Mouse (Mus musculus): ENCODE measurements around the gene Tex29. TPM values are rescaled to one million over a fixed set of nuclear protein-coding genes. Genes with fewer than 3 reads are reported as not detected.
"Not testable (repeated sequence)": the region's sequence is repeated elsewhere in the genome, so short reads cannot be mapped to it uniquely, and the experiment has no call there.

Tex29 gene
- total RNA-seq, 2 experiments from 2014 or later, result not detected

DNA sequence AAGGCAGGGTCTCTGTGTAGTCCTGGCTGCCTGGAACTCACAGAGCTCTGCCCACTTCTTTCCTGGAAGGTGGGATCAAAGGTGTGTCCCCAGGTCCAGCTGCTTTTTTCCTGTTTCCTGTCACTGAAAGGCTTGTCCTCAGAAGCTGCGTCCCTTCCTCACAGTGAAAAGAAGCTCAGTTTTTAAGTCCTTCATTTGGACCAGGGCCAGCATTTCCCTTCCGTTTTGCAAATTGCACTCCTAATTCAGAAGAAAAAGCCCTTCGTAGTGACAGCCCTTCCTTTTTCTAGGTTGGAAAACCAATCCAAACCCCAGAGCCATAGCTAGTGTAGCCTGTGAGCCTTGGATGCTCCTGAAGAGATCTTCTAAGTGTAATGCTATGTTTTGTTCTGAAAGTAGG is 13.0 kb upstream of the Tex29 start:
- no peak for DNase-seq (ENCODE audit: extremely low spot score in 1 of 2, low spot score in 2 of 2)
- intact Hi-C loops (cut with DNase I), result loop anchor here (2.0 kb wide), 1 partner anchor 15 kb away; no protein-coding TSS in a partner anchor

DNA sequence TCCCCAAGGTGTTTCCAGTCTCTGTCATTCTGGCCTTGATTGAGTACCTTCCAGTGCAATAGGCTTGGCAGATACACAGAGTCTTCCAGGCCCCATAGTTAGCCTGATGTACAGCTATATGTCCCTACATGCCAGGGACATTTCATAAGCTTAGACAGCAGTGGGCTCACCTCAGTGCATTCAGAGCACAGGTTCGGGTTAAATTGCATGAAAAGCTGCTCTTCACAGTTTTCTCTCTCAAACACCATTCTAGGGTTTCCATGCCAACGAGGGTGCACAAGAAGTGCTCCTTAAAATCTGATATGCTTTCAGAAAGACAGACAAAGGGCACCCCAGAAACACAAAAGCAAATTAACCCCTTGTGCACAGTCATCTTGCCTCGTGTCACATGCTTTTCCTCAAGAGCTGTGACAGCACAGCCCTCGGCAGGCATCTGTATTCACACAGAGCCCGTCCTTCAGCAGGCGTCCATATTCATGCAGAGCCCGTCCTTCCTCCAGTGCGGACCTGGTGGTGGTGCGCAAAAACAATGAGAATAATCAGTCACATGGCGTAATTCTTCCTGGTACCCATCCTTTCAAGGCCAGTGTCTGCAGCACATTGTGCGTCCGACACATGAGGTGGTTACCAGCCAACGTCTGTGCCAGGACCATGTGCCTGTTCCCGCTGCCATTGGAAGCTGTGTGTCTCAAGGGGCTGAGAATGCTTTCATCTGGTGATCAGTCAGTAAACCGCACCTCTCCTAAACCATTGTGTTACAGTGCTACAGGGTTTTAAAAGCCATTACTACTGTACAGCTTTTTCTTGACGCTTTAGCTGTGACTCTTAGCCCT is 9.8 kb upstream of the Tex29 start:
- intact Hi-C loops (cut with DNase I), result no loop called here
- DNase-seq (ENCODE audit: extremely low spot score in 1 of 2, low spot score in 2 of 2), result no peak

DNA sequence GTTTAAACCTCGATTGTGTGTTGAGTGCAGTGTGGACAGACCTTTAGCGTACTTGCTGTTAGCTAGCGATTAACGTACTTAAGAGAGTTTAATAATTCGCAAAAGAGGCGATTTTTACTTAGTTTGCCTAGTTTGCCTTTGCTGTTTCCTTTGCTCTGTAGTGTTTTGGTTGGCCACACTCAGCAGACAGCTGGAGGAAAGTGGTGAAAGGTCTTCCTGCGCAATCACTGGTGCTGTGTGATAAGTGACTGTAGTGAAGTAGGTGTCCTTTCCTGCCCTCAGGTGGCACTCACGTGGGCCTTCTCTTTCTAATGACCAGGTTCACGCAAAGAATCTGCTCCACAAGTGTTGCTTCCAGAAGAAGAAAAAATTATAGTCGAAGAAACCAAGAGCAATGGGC is 9.1 kb upstream of the Tex29 start:
- intact Hi-C loops (cut with DNase I), result no loop called here
- DNase-seq (ENCODE audit: extremely low spot score in 1 of 2, low spot score in 2 of 2), result no peak

DNA sequence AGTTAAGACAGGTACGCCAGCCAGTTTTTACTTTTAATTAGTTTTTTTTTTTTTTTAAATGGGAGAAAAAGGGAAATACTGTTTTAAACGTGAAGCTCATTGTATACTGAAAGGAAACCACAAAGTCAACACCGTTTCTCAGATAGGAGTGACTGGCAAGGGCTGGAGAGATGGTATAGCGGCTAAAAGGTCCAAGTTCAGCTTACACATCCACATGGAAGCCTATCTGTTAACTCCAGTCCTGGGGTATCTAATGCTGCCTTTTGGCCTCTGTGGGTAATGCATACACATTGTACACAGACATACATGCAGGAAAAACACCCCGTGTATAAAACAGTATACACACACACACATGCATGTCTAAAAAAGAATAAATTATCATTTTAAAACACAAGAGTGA is 8.3 kb upstream of the Tex29 start:
- intact Hi-C loops (cut with DNase I), result no loop called here
- DNase-seq (ENCODE audit: extremely low spot score in 1 of 2, low spot score in 2 of 2), result no peak

DNA sequence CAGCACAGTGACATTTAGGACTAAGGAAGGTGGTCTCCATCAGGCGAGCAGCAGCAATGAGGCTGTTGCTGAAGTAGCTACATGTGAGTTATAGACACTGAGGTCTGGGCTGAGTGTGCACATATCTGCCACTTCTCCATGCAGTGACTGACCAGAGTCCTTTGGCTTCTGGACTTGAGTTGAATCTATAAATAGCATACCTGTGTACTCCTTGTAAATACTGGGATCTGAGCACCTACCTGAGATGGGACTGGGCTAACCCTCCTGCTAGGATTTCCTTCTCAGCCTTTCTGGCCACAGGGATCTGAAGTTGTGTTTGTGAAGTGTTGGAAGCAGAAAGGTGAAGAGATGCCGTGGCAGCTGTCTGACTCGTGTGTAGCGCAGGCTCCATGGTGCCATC is 7.1 kb upstream of the Tex29 start:
- no peak for DNase-seq (ENCODE audit: extremely low spot score in 1 of 2, low spot score in 2 of 2)
- intact Hi-C loops (cut with DNase I), result no loop called here

DNA sequence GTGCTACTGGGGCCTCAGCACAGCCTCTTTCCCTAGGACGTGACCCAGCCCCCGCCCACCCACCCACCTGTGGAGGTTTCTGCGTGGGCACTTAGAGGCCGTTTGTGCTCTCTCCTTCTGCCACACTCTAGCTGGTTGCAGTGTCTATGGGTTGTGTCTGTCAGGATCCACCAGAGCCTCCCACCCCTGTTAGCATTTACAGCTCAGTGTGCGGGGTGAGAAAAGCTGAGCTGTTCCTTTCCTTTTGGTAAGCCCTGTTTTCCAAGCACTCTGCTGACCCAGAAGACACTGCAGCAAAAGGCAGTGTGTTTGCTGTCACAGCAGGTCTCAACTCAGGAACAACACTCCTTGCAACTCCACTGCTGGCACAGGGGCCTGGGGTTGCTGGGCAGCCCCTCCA is 6.1 kb upstream of the Tex29 start:
- DNase-seq (ENCODE audit: extremely low spot score in 1 of 2, low spot score in 2 of 2), result no peak
- intact Hi-C loops (cut with DNase I), result no loop called here

DNA sequence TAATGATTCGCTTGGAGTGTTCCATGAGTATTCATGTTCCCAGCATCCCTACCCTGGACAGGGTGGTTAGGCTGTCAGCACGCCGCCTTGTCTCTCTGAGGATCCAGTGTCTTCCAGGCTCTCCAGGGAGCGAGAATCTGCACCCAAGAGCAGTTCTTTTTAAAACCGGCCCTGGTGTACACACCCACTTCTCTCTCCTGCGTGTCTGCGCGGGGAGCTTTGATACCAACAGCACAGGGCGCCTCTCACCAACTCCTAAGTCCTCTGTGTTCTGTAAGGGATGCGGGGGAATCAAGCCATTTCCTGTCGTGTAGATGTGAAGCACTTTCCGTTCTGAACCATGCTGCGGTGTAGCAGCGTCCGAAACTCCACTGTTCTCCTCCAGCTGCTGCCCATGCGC is 5.6 kb upstream of the Tex29 start:
- DNase-seq (ENCODE audit: extremely low spot score in 1 of 2, low spot score in 2 of 2), result no peak

DNA sequence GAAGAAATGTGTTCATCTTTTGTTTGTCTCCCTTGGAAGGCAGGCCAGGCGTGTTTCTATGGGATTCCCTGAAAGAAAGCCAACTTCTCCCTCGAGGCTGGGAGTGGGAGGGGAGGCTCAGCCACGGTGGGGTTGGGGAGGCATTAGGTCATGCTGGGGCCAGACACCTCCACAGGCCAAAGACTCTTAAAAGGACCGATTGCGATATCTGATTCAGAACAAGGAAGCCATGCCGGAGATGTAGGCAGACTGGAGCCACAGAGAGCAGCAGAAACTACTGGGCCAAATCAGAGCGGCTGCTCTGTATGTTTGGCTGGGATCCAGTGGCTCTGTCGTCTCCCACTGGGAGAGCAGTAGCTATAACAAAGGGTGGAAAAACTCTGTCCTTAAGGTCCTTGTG is 1.3 kb downstream of the Tex29 start:
- peak in 1 of 2 experiments; percentile 41 for DNase-seq (ENCODE audit: extremely low spot score in 1 of 2, low spot score in 2 of 2)
- intact Hi-C loops (cut with DNase I), result no loop called here

More for the DNA sequence above, 5.6 kb upstream of the Tex29 start:
- intact Hi-C loops (cut with DNase I), result no loop called here

DNA sequence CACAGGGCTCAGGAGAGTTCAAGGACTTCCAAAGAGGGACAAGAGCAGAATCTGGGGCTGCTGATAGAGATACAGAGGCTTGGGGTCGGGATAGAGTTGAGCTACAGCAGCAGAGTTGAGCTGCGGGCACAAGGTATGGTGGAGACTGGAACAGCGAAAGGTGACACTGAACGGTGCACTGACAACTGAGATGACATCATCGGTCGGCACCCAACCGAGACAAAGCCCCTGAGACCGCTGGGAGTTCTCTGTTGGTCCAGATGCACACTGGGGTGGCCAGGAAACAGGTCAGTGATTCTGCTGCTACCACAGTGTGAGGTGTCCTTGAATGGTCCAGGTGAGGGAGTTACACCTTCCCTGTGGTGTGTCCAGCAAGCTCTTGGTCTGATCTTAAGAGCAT is 2.5 kb downstream of the Tex29 start:
- DNase-seq (ENCODE audit: extremely low spot score in 1 of 2, low spot score in 2 of 2), result no peak
- intact Hi-C loops (cut with DNase I), result loop anchor here (2.0 kb wide), 1 partner anchor 16 kb away; no protein-coding TSS in a partner anchor

DNA sequence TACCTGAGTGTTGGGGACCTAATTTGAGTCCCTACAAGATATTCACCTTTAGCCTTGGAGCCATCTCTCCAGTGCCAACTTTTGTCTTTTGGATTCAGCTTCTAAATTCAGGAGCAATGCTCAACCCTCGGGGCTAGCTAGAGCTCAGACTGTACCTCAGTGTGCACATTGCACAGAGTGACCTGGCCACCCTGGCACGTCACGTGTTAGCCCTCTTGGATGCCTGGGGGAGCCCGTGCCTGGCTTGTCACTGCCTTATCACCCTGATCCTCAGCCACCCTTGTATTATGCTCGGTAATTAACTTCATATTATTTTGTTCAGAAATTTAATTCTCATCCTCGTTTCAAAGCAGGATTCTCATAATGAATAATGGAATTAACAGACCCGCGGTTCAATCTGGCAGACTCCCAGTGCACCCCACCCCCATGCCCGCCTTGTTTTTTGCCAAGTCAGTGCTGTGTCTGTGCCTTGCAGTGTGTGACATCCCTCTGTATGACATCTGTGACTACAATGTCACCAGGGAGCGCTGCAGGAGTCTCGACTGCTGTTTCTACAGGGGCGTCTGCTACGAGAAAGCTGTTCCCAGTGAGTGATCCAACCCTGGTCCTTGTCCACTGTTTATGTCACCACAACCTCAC is 3.5 kb downstream of the Tex29 start:
- DNase-seq (ENCODE audit: extremely low spot score in 1 of 2, low spot score in 2 of 2), result no peak
- intact Hi-C loops (cut with DNase I), result loop anchor here (2.0 kb wide), 1 partner anchor 17 kb away; no protein-coding TSS in a partner anchor

DNA sequence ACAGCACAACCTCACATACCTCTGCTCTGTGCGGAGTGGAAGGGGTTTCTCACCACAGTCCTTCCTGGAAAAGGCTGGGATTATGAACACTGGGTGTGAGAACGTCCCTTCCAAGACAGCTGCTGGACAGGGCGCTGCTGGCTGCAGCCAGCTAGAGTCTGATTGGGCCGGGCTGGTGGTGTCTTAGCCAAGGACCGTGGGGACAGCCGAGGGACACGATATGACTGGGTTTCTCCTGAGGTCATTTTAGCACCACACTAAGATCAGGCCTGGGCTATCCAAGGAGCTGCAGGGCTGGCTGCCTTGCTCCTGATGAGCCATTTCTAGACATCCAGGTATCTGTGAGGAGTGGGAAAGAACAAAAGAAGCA is 4.0 kb downstream of the Tex29 start:
- DNase-seq (ENCODE audit: extremely low spot score in 1 of 2, low spot score in 2 of 2), result no peak
- intact Hi-C loops (cut with DNase I), result no loop called here

DNA sequence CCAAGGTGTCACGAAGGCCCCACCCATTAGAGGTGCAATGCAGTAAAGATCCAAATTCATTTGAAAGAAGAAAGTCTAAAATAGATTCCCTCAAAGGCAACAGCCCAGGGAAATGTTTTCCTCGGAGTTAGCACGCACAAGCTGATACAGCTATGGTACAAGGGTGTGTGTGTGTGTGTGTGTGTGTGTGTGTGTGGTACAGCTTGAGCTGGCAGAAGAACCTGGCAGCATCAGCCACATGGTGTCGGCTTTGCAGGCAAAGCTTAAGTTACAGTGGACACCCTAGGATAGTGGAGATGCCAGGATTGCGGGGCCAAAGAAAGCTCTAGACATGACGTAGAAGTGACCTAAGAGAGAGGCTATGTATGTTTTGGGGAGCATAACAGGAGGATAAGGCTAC is 6.5 kb downstream of the Tex29 start:
- intact Hi-C loops (cut with DNase I), result no loop called here
- no peak for DNase-seq (ENCODE audit: extremely low spot score in 1 of 2, low spot score in 2 of 2)

DNA sequence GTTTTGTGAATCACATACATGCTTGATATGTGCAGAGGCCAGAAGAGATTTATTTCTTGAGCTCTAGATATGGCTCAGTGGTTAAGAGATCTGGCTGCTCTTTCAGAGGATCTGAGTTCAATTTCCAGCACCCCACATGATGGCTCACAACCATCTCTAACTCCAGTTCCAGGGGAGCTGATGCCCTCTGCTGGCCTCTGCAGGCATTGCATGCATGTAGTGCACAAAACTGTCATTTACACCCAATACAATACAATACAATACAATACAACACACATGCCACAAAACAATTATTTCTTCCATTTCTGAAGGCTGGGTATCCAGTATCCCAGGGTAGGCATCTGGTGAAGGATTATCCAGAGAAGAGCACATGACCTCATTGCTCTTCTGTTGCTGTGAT is 27.6 kb downstream of the Tex29 start:
- intact Hi-C loops (cut with DNase I), result no loop called here
- no peak for DNase-seq (ENCODE audit: extremely low spot score in 1 of 2, low spot score in 2 of 2)

DNA sequence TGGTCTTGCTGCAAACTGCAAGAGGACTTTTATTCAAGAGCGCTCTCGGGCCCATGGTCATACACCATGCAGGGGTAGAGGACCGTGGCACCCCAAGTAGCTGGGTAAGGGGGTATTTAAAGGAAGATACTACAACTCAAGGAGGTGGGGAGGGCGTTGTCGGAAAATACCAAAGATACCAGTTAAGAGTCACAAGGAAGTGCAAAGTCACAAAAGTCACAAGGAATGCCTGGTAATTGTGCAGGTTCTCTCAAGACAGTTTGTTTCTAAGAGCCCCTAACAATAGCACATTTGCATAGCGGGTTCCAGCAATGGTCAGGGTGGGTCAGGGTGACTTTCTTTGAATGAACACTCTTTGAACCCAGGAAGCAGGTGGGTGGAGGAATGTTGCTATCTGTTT is 34.0 kb downstream of the Tex29 start:
- intact Hi-C loops (cut with DNase I); DNase-seq (ENCODE audit: extremely low spot score in 1 of 2, low spot score in 2 of 2): not testable (repeated sequence)

DNA sequence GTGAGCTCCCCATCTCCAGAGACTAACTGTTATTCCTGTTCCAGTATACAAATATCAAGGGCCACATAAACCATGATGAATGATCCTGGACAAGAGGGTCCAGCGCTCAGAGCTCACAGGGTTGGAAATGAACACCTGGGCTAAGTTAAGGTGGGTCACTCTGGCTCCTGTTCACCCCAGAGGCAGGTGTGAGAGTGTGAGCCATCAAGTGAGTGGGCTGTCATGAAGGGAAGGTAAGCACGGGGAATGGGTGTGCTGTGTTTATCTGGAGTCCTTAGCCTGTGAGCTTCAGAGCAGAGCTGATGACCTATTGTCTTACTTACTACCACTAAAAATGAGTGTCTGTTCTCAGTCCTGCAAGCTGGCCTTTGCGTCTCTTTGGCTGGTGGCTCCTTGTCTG is 44.4 kb downstream of the Tex29 start:
- intact Hi-C loops (cut with DNase I), result no loop called here
- DNase-seq (ENCODE audit: extremely low spot score in 1 of 2, low spot score in 2 of 2), result no peak

DNA sequence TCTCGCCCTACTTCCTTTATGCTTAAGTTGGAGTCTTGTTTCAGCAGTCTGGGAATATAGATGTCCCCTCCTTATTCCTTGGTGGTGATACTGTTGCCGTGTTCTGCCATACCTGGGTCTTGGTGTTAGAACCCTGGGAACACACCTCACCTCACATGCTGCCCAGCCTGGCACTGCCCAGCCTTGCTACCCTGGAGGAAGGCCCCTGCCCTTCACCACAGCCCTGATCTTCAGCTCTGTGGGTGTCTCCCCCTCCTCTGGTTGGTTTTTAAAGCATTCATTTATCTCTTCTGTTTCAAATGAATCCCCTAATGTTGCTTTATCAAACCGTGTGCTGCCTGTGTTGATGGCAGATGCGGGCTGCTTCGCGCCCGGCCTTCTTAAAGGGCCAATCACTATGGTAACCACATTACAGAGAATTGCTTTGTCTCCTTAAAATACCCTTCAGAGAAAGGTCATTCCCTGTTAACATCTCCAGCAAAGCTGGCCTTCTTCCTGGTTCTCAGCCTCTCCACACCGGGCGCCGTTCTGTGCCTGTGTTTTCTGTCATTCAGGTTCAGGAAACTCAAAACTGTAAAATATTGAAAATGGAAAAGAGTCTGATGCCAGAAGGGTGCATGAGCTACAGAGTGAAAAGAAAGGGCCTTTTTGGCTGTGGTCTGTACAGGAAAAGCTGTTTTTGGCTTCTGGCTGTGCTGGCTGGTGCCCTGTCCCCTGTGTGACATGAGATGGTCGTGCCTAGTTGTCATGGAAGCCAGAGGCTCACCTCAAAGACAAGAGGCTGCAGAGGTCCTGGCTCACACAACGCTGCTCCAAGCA is 45.8 kb downstream of the Tex29 start:
- DNase-seq (ENCODE audit: extremely low spot score in 1 of 2, low spot score in 2 of 2), result peak; percentile 13 to 27
- intact Hi-C loops (cut with DNase I), result no loop called here

DNA sequence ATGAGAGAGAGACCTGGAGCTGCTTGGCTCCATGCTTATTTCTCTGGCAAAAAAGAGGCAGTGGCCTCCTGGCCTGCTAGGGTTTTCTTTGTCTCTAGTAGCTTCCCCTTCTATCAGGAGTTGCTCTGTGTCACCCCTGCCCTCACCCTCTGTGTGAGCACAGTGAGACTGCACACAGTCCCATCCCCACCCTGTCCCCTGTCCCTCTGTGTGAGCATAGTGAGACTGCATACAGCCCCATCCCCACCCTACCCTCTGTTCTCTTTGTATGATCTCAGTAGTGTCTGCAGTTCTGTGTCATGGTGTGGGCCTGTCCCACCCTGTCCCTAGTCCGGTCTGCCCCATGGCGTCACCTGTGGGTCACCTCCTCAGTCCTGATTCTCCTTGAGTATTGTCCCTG is 46.5 kb downstream of the Tex29 start:
- intact Hi-C loops (cut with DNase I), result no loop called here
- no peak for DNase-seq (ENCODE audit: extremely low spot score in 1 of 2, low spot score in 2 of 2)

DNA sequence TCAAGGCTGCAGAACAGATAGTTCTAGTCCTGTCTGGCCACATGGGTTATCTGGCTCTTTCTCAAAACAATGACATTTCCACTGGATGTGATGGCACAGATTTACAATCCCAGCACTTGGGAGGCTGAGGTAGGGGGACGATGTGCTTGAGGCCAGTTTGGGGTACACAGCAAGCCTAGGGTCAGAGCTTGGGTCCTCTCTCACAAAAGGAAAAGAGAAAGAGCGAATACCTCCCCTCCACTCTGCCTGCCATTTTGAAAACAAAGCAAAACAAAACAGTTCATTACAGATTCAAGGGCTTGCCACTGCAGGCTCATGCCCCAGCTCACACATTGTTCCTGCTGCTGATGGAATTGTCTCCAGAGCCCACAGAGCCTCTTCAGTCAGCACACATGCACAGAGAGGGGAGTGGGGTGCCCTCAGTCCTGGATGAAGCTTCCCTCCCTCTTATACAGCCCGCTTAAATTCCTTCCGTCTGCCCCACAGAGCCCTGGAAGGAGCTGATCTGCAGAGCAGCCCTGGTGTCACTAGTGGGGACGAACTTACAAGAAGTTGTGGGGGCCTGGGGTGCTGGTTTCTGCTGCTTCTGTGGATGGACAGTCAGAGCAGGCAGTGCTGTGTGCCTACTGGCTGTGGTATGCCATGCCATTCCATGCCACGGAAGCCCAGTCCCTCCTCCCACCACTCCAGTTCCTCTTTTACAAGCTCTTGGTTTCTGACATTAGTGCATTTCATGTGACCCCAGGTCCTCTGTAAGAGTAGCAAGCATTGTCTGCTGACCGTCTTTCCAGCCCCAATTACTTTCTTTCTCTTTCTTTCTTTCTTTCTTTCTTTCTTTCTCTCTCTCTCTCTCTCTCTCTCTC is 49.1 kb downstream of the Tex29 start:
- DNase-seq (ENCODE audit: extremely low spot score in 1 of 2, low spot score in 2 of 2), result no peak
- intact Hi-C loops (cut with DNase I), result no loop called here

DNA sequence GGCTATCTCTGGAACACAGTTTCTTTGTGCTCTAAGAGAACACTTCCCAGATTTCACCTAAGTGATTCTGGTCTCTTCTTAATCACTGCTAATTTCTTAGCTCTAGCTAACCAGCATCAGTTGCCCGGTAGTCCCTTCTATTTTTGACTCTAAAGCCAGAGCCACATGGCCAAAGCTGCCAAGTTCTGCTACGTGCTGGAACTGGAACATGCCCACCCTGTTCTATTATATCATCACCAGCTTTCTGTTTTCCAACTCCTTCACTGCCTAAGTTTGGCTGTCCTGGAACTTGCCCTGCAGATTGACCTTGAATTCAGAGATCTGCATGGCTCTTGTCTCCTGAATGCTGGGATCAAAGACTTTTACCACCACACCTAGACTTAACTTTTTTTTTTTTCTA is 52.5 kb downstream of the Tex29 start:
- DNase-seq (ENCODE audit: extremely low spot score in 1 of 2, low spot score in 2 of 2), result no peak
- intact Hi-C loops (cut with DNase I), result no loop called here
